Mouse (Mus musculus): ENCODE results near the gene Nwd2.

GRCm38 (mm10) chr5:63768220-63768619, 119.3 kb downstream of the Nwd2 start:
- TF ChIP-seq CTCF (IDR thresholded peaks at IDR 0.05; ENCODE audit: borderline replicate concordance, extremely low read depth, insufficient read depth, insufficient read length) (no peak), POLR2A (IDR thresholded peaks at IDR 0.05; ENCODE audit: borderline replicate concordance, extremely low read depth, insufficient read depth, insufficient read length, poor library complexity, severe bottlenecking) (no peak)

Measured in brain, embryonic 14.5 days (tissue).